Mouse (Mus musculus): ENCODE measurements around the gene Gm6592.
"Not testable (repeated sequence)": the region's sequence is repeated elsewhere in the genome, so short reads cannot be mapped to it uniquely, and the experiment has no call there.

The Gm6592 gene

DNA sequence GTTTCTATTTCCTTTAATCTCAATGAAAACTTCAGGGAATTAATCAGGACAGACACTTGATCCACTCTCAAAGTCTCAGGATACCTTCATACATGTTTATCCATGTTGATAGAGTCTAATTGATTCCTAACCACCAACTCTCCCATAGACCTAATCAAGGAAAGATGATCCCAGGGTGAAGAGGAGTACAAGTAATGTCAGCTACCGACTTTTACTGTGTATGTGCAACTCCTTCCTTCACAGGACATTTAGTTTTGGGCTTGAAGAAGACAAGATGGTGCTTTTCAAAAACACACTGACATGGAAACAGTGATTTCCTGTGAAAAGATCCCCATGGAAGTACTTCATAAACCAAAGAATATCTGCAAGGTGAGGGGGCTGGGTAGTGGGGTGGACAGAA is at the start of gene Gm6592:
Gene Gm6592 (plus strand): TSS at position 301 of the 400 bp plus-strand sequence.
- DNase-seq, result no peak

DNA sequence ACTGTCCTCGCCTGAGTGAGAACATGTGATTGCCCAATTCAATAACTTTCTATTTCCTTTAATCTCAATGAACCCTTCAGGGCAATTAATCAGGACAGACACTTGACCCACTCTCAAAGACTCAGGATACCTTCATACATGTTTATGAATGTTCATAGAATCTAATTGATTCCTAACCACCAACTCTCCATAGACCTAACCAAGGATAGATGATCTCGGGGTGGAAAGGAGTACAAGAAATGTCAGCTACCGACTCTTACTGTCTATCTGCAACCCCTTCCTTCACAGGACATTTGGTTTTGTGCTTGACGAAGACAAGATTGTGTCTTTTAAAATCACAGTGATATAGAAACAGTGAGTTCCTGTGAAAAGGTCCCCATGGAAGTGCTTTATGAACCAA is 40.4 kb upstream of the Gm6592 start, which contains the start of gene Ssxb5:
Gene Ssxb5 (plus strand): TSS at position 301 of the 400 bp plus-strand sequence.
- DNase-seq, result not testable (repeated sequence)

DNA sequence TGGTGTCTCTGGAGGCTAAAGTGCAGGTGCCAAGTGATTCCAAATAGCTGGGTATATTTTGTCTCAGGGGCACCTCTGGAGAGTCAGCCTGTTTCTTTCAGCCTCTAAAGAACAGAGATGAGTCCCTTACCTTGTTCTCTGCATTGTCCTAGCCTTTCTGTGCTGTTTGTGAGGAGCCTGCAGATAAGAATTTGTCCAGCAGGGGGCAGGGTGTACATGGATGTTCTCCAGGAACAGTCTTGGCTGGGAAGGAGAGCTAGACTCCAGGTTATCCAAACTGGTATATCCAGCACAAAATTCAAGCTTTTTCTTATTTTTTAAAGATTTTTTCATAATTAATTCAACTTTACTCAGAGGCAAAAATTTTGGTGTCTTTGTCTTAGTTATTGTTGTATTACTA is 11.8 kb upstream of the Gm6592 start:
- no peak for DNase-seq

DNA sequence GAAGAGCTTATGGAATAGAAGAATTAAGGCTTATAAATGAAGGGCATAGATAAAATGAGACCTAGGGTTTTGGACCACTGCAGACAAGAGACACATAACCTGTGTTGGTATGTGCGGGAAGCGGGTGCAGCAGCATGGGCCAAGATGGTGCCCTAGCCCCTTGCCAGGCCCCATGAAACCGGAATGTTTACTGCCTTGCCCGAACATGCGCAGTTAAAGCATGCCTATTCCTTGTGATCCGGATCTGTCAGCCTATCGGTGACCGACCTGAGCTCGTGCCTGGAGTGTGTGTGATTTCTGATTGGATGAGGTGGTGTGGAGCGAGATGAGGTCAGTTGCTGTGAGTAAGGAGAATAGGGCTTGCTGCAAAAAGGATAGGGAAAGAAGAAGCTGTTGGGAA is 8.7 kb downstream of the Gm6592 start:
- DNase-seq, result no peak

DNA sequence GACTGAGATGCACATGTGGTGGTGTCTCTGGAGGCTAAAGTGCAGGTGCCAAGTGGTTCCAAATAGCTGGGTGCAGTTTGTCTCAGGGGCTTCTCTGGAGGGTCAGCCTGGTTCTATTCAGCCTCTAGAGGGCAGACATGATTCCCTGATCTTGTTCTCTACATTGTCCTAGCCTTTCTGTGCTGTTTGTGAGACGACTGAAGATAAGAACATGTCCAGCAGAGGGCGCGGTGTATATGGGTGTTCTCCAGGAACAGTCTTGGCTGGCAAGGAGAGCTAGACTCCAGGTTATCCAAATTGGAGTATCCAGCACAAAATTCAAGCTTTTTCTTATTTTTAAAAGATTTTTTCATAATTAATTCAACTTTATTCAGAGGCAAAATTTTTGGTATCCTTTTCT is 20.5 kb downstream of the Gm6592 start:
- DNase-seq, result peak; percentile 90

DNA sequence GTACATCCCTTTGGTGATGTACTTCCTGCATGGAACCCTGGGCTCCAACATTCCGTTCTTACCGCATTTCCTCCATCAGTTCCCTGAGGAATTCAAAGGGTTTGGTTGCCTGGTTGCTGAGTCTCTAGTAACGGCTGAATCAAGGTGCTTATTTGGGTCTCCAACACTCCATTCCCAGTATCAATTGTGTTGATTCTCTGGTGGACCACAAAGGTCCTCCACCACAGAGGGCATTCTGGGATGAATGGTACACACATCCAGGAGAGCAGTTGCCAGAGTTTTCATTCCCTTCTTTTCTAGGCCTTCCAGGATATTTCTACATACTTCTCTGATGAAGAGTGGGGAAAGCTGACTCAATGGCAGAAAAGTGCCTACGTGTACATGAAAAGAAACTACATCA is 30.2 kb downstream of the Gm6592 start, which contains the start of gene Gm5751:
Gene Gm5751 (plus strand): TSS at position 301 of the 400 bp plus-strand sequence.
- not testable (repeated sequence) for DNase-seq

DNA sequence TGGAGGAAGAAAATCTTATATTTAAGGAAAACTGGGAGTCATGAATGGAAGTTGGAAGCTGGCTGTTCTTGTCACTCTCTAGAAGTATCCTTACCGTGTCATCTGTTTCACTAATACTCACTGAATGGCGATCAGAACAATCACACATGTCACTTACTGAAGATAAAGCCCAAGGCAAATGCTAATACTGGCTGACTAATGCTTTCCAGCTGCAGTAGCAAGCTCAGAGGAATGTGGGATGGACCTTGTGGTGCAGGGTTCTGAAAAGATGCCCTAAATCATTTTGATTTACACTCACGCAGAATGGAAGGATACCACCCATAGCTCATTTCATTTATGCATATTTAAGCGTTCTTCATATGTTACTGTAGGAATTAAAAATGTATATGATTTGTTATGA is 40.5 kb downstream of the Gm6592 start:
- DNase-seq, result no peak

DNA sequence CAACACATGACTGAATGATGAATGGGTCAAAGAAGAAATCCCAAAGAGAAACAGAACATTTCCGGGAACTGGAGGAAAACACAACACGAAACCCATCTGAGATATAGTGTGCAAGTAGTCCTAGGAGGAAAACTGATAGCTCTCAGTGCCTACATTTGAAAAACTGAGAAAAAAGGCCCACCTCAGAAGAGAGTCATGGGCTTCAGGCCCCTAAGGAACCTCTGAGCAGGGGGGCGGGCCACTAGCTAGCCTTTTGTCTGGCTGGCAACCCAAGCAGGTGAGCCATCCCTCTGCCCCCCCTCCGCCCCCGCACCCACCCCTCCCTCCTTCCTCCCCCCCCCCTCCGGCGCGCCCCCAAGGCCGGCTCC is 48.2 kb downstream of the Gm6592 start:
- DNase-seq, result no peak

DNA sequence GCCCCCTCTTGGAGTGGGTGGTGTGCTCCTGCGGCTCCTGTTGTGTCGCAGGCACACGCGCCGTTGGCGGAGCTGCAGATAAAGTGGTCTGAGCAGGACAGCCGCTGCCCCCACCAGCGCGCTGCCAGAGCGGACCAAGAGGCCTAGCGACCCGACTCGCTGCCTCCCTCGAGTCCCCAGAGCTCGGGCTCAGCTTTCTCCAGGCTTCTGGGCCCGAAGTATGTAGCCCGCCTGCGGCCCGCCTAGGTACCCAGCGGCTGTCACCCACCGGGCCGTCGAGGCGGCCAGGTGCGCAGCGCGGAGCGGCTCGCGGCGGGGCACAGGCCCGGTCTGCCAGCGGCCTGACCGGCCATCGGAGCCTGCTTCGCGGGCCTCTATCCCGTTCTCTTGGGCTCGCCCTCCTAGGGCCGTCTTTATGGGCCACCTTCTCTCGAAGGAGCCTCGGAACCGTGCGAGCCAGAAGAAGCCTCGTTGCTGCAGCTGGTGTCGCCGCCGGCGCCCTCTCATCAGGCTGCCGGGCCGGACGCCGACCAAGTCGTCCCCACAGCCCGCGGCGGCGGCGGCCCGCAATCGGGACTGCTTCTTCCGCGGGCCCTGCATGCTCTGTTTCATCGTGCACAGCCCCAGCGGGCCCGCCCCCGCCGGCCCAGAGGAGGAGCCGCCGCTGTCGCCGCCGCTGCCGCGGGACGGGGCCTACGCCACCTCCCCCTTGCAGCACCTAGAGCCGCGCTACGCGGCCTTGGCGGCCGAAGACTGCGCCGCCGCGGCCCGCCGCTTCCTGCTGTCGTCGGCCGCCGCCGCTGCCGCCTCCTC is 48.8 kb downstream of the Gm6592 start, which contains the start of gene B630019K06Rik:
Gene B630019K06Rik (plus strand): TSS at position 40 of the 813 bp plus-strand sequence.
- peak; percentile 97 for DNase-seq

DNA sequence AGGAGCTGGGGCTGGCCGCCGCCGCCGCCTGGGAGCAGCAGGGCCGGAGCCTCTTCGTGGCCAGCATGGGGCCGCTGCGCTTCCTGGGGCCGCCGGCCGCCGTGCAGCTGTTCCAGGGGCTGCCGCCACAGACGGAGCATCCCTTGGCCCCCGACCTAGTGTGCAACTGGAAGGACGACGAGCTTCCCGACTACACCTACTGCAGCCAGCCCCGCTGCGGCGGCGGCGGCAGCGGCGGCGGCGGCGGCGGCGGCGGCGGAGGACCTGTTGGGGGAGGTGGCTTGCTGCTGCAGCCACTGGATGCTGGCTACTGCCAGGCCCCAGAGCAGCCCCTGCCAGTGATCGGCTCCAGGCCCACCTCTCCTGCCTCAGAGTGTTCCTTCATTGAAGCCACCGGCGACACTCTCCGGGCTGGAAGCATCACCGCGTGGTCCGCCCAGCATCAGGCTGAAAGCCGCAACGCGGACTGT is 49.4 kb downstream of the Gm6592 start:
- no peak for DNase-seq
